Mouse (Mus musculus) heart, postnatal 14 days (tissue): ENCODE data around the gene Hist1h4c. TPM values are rescaled to one million over a fixed set of nuclear protein-coding genes. Genes with fewer than 3 reads are reported as not detected.

Source experiments
- DNase-seq, 2 experiments: peaks; one replicate each; pipeline ENCODE4 v3.0.0; 2021 to 2022
- intact Hi-C: fragments of 180-260 bp; cut with DNase I; formaldehyde crosslinking; loops from one replicate; pipeline ENCODE4 v1.15.1; 2025
- total RNA-seq, 2 experiments: library from RNA; stranded (reverse); gene quantifications; 2 replicates each; pipeline ENCODE4 v1.2.3; 2021

Gene Hist1h4c
- total RNA-seq, 2 experiments from 2014 or later = 62.9 to 77.3 TPM

GRCm38 (mm10) chr13:23700786-23701520 is 2.7 kb upstream of the Hist1h4c start:
- intact Hi-C loops = loop anchor here (1.0 kb wide), 1 partner anchor 31 kb away; no protein-coding TSS in a partner anchor

GRCm38 (mm10) chr13:23699767-23700166 is 1.5 kb upstream of the Hist1h4c start:
- DNase-seq = no peak
- intact Hi-C loops = loop anchor here (5.0 kb wide), 3 partner anchors 77 to 157 kb away; partner anchors contain the start of genes Hist1h1e, Hist1h2be, Hist1h2bh and Hist1h3f

More at GRCm38 (mm10) chr13:23700786-23701520, 2.7 kb upstream of the Hist1h4c start:
- DNase-seq = peak; percentile 59 to 80

- no peak for DNase-seq
- intact Hi-C loops = loop anchor here (5.0 kb wide), 3 partner anchors 77 to 157 kb away; partner anchors contain the start of genes Hist1h1e, Hist1h2be, Hist1h2bh and Hist1h3f
Measured at GRCm38 (mm10) chr13:23698996-23699395, 742 bp upstream of the Hist1h4c start.

- peak; percentile 57 to 68 for DNase-seq
- intact Hi-C loops = loop anchor here (5.0 kb wide), 3 partner anchors 75 to 155 kb away; partner anchors contain the start of genes Hist1h1e, Hist1h2be, Hist1h2bh and Hist1h3f
Measured at GRCm38 (mm10) chr13:23697491-23698299, 559 bp downstream of the Hist1h4c start.

GRCm38 (mm10) chr13:23696061-23696474 is 2.2 kb downstream of the Hist1h4c start:
- no peak for DNase-seq
- intact Hi-C loops = loop anchor here (1.0 to 5.0 kb wide), 4 partner anchors 11 to 154 kb away; partner anchors contain the start of genes Hist1h1e, Hist1h2be, Hist1h2bh and Hist1h3f

GRCm38 (mm10) chr13:23695514-23695913 is 2.7 kb downstream of the Hist1h4c start, which contains the start of gene Hist1h1t:
TSS of gene Hist1h1t (plus strand) at chr13:23695814.
- no peak for DNase-seq
- intact Hi-C loops = loop anchor here (5.0 kb wide), 3 partner anchors 73 to 153 kb away; partner anchors contain the start of genes Hist1h1e, Hist1h2be, Hist1h2bh and Hist1h3f

GRCm38 (mm10) chr13:23694956-23695355 is 3.3 kb downstream of the Hist1h4c start:
- no peak for DNase-seq
- intact Hi-C loops = loop anchor here (5.0 kb wide), 3 partner anchors 73 to 153 kb away; partner anchors contain the start of genes Hist1h1e, Hist1h2be, Hist1h2bh and Hist1h3f

- intact Hi-C loops = no loop called here
- DNase-seq = no peak
Measured at GRCm38 (mm10) chr13:23693856-23694440, 4.3 kb downstream of the Hist1h4c start.

- intact Hi-C loops = loop anchor here (10.0 kb wide), 1 partner anchor 45 kb away; the partner anchor contains the start of gene Hist1h1c
- no peak for DNase-seq
Measured at GRCm38 (mm10) chr13:23689459-23689858, 8.8 kb downstream of the Hist1h4c start.

- no peak for DNase-seq
- intact Hi-C loops = loop anchor here (10.0 kb wide), 1 partner anchor 46 kb away; the partner anchor contains the start of gene Hist1h1c
Measured at GRCm38 (mm10) chr13:23688956-23689355, 9.3 kb downstream of the Hist1h4c start.

- DNase-seq = no peak
- intact Hi-C loops = loop anchor here (10.0 kb wide), 1 partner anchor 47 kb away; the partner anchor contains the start of gene Hist1h1c
Measured at GRCm38 (mm10) chr13:23687907-23688306, 10.3 kb downstream of the Hist1h4c start.

- intact Hi-C loops = loop anchor here (10.0 kb wide), 1 partner anchor 48 kb away; the partner anchor contains the start of gene Hist1h1c
- DNase-seq = no peak
Measured at GRCm38 (mm10) chr13:23687181-23687580, 11.1 kb downstream of the Hist1h4c start.

GRCm38 (mm10) chr13:23685966-23686365 is 12.3 kb downstream of the Hist1h4c start:
- no peak for DNase-seq
- intact Hi-C loops = loop anchor here (1.0 to 10.0 kb wide), 2 partner anchors 10 to 49 kb away; partner anchors contain the start of gene Hist1h1c

GRCm38 (mm10) chr13:23685121-23685861 is 13.0 kb downstream of the Hist1h4c start:
- DNase-seq = no peak
- intact Hi-C loops = loop anchor here (1.0 to 10.0 kb wide), 2 partner anchors 11 to 50 kb away; partner anchors contain the start of gene Hist1h1c

GRCm38 (mm10) chr13:23684295-23684945 is 13.8 kb downstream of the Hist1h4c start:
- intact Hi-C loops = loop anchor here (5.0 to 10.0 kb wide), 3 partner anchors 50 to 1642 kb away; partner anchors contain the start of genes Hist1h1c, Hist1h2ag, Hist1h2bj and Hist1h4i
- DNase-seq = peak; percentile 30 to 66

GRCm38 (mm10) chr13:23683755-23684281 is 14.4 kb downstream of the Hist1h4c start, which contains the start of the genes Hist1h2ac and Hist1h2bc:
TSS of gene Hist1h2ac (minus strand) at chr13:23683948.
TSS of gene Hist1h2bc (plus strand) at chr13:23684199.
- peak; percentile 73 to 77 for DNase-seq
- intact Hi-C loops = loop anchor here (2.0 to 10.0 kb wide), 5 partner anchors 51 to 1642 kb away; partner anchors contain the start of genes Hist1h1c, Hist1h1e, Hist1h2ag and Hist1h2bj
